Mouse (Mus musculus) liver, embryonic 14.5 days (tissue): ENCODE results near the gene Osbp2.

Source experiments
- CTCF ChIP-seq: IDR thresholded peaks from 2 replicates; pipeline ENCODE4 v1.5.1; 2016; ENCODE audit warnings: antibody characterized with exemption, low read depth, control low read depth
- EP300 ChIP-seq: IDR thresholded peaks from 2 replicates; pipeline ENCODE4 v1.6.1; 2016; ENCODE audit warnings: antibody characterized with exemption, low read depth

GRCm38 (mm10) chr11:3669849-3670248 lies 193.9 kb downstream of the Osbp2 start:
- TF ChIP-seq CTCF, result no peak
- TF ChIP-seq EP300, result no peak
